Comparison of ENCODE assay signal across 8 mouse cellular contexts in the genomic region with DNA sequence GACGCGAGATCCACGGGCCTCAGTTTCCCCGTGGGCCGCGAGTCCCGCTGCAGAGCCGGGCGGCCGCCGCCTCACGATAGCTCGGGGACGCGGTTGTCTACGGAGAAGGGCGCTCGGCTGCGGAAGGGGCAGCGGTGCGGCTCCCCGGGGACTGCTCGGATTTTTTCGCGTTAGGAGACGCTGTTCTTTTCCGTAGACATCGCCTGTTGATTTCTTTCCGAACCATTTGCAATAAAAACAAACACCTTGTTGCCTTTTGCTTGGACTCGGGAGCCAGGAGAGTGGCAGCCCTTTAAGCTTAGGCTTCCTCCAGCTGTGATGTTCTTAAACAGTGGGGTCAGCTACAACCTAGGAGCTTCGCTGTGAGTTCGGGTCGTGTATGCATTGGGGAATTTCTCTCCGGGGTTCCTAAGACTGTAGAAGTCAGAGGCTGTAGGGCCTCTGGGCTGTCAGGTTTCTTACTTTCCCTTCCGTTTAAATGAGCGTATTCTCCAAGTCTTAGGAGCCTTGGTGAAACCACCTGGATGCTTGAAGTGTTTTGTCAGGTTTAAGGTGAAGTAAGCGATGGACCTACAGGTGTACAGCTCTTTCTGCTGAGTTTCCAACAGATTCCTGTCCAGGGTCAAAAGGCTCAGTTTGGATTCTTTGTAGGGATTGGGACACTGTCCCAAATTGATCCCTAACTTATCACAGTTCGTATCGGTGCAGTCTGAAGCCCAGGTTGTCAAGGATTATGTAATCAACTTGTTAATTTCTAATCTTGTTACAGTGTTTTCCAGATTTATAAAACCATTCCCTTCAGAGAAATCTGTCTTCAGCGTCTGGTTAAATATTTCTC. TPM values are rescaled to one million over a fixed set of nuclear protein-coding genes. Genes with fewer than 3 reads are reported as not detected.
A peak's percentile ranks its signal among the peaks of the same experiment; 100 is the strongest.
DNase-seq lines count a peak whose midpoint lies in the region; ATAC-seq and TF ChIP-seq lines count a peak whose summit lies in the region.

No protein-coding gene starts in this region.

- H3K9ac ChIP-seq in heart, adult 2 months (ENCODE audit: low read depth, low read length) = peak overlapping the region; percentile 96
- H3K9ac ChIP-seq in embryonic facial prominence, embryonic 15.5 days = peak overlapping the region; percentile 98
- peak overlapping the region; percentile 91 for H3K9ac ChIP-seq in hindbrain, embryonic 11.5 days (ENCODE audit: low read depth, low read length)
- H3K9ac ChIP-seq in limb, embryonic 13.5 days = peak overlapping the region; percentile 94

- peaks cover 25% of the 10 kb centered on the region for H3K36me3 ChIP-seq in heart, adult 2 months (ENCODE audit: control insufficient read depth, insufficient read depth, low read length)
- no peaks in the 10 kb centered on the region for H3K36me3 ChIP-seq in embryonic facial prominence, embryonic 15.5 days
- H3K36me3 ChIP-seq in hindbrain, embryonic 11.5 days (ENCODE audit: control insufficient read depth, insufficient read depth, low read length) = no peaks in the 10 kb centered on the region
- no peaks in the 10 kb centered on the region for H3K36me3 ChIP-seq in limb, embryonic 13.5 days

- TF ChIP-seq CTCF in heart, adult 2 months (IDR thresholded peaks at IDR 0.05) = no peak

- H3K4me2 ChIP-seq in embryonic facial prominence, embryonic 15.5 days (replicated peaks) = peak overlapping the region; percentile 66
- peak overlapping the region; percentile 84 for H3K4me2 ChIP-seq in hindbrain, embryonic 11.5 days (replicated peaks; ENCODE audit: low read depth, low read length)
- H3K4me2 ChIP-seq in limb, embryonic 13.5 days (replicated peaks) = peak overlapping the region; percentile 89

- no peaks in the 10 kb centered on the region for H3K27me3 ChIP-seq in heart, adult 2 months (ENCODE audit: control insufficient read depth, insufficient read depth, low read length)
- no peaks in the 10 kb centered on the region for H3K27me3 ChIP-seq in embryonic facial prominence, embryonic 15.5 days
- no peaks in the 10 kb centered on the region for H3K27me3 ChIP-seq in hindbrain, embryonic 11.5 days (ENCODE audit: control insufficient read depth, insufficient read depth, low read length)
- no peaks in the 10 kb centered on the region for H3K27me3 ChIP-seq in limb, embryonic 13.5 days

- H3K9me3 ChIP-seq in embryonic facial prominence, embryonic 15.5 days (replicated peaks) = no peaks in the 10 kb centered on the region
- H3K9me3 ChIP-seq in hindbrain, embryonic 11.5 days (ENCODE audit: control insufficient read depth, low read length) = no peaks in the 10 kb centered on the region
- H3K9me3 ChIP-seq in limb, embryonic 13.5 days = no peaks in the 10 kb centered on the region

- peak overlapping the region; percentile 92 for H3K4me3 ChIP-seq in heart, adult 2 months
- H3K4me3 ChIP-seq in embryonic facial prominence, embryonic 15.5 days (replicated peaks) = peak overlapping the region; percentile 81
- peak overlapping the region; percentile 60 for H3K4me3 ChIP-seq in hindbrain, embryonic 11.5 days (ENCODE audit: low read depth, low read length)
- H3K4me3 ChIP-seq in limb, embryonic 13.5 days = peak overlapping the region; percentile 90

- H3K27ac ChIP-seq in heart, adult 2 months = peak overlapping the region; percentile 98
- peak overlapping the region; percentile 88 for H3K27ac ChIP-seq in embryonic facial prominence, embryonic 15.5 days (replicated peaks)
- H3K27ac ChIP-seq in hindbrain, embryonic 11.5 days (ENCODE audit: low read depth, low read length) = peak overlapping the region; percentile 85
- H3K27ac ChIP-seq in limb, embryonic 13.5 days = peak overlapping the region; percentile 81

- peaks cover 9% of the 10 kb centered on the region for H3K79me2 ChIP-seq in heart, adult 2 months (replicated peaks; ENCODE audit: control insufficient read depth, insufficient read depth, low read length)

- ATAC-seq in embryonic facial prominence, embryonic 15.5 days (ENCODE audit: insufficient number of reproducible peaks, low FRiP score, low TSS enrichment, low read depth) = peak; percentile 52
- ATAC-seq in hindbrain, embryonic 11.5 days (ENCODE audit: low FRiP score) = peak; percentile 60
- ATAC-seq in limb, embryonic 13.5 days (ENCODE audit: low FRiP score, low read depth) = no peak

- WGBS in heart, adult 2 months = 2% methylated on average over 40 of the region's 40 CpGs
- WGBS in embryonic facial prominence, embryonic 15.5 days = 3% methylated on average over 40 of the region's 40 CpGs
- WGBS in hindbrain, embryonic 11.5 days = 5% methylated on average over 40 of the region's 40 CpGs
- 5% methylated on average over 38 of the region's 40 CpGs for WGBS in limb, embryonic 13.5 days

- DNase-seq in heart, adult 2 months = peak in 1 of 2 experiments; percentile 76
- DNase-seq in heart, postnatal 25 days (ENCODE audit: low spot score) = no peak
- peak; percentile 32 for DNase-seq in ZHBTc4 (ENCODE audit: low read depth, low spot score)
- DNase-seq in hindbrain, embryonic 11.5 days (ENCODE audit: low spot score) = peak; percentile 53
- DNase-seq in neural tube, embryonic 10.5 days (ENCODE audit: extremely low spot score, low spot score) = peak; percentile 57
- peak; percentile 35 for DNase-seq in thymus, postnatal 0 days (ENCODE audit: low spot score)

- no peak for TF ChIP-seq POLR2A in heart, adult 2 months (IDR thresholded peaks at IDR 0.05; ENCODE audit: insufficient read depth, low read depth, low read length)

- TF ChIP-seq EP300 in heart, adult 2 months (IDR thresholded peaks at IDR 0.05; ENCODE audit: insufficient read depth, low read depth, low read length) = no peak

- peaks cover 23% of the 10 kb centered on the region for H3K4me1 ChIP-seq in heart, adult 2 months (ENCODE audit: control insufficient read depth, insufficient read depth, low read length)
- peaks cover 16% of the 10 kb centered on the region for H3K4me1 ChIP-seq in embryonic facial prominence, embryonic 15.5 days
- 0 out of 2 replicates have a peak, but pooled peaks cover 2% of the 10 kb centered on the region for H3K4me1 ChIP-seq in hindbrain, embryonic 11.5 days (replicated peaks; ENCODE audit: control insufficient read depth, insufficient read depth, low read length)
- H3K4me1 ChIP-seq in limb, embryonic 13.5 days = peaks cover 14% of the 10 kb centered on the region

- intact Hi-C loops in heart, adult 2 months (cut with DNase I) = loop anchor here (2.0 kb wide), 2 partner anchors 53 to 95 kb away; no protein-coding TSS in a partner anchor
- intact Hi-C loops in heart, postnatal 25 days (cut with DNase I) = loop anchor here (2.0 kb wide), 2 partner anchors 33 to 95 kb away; no protein-coding TSS in a partner anchor

RNA-seq across cellular contexts. Expression of gene Snrk, which starts 0.8 kb away (rescaled TPM):
- 100 to 1,000 TPM; 142 to 163 TPM for total RNA-seq in heart, adult 2 months (2021)
- polyA plus RNA-seq in heart, adult 2 months (2012; rRNA removed) = 68.0 and 89.8 TPM in 2 replicates
- total RNA-seq in heart, postnatal 25 days (2021) = 100 to 1,000 TPM; 127 to 163 TPM
- polyA plus RNA-seq in embryonic facial prominence, embryonic 15.5 days (2015; fragmentation: Nextera tagmentation; extraction: Ambion mirVana) = 61.5 and 63.1 TPM in 2 replicates
- 22.0 and 24.3 TPM in 2 replicates for polyA plus RNA-seq in hindbrain, embryonic 11.5 days (2014; fragmentation: Nextera tagmentation; extraction: Ambion mirVana)
- polyA plus RNA-seq in limb, embryonic 13.5 days (2015; fragmentation: Nextera tagmentation; extraction: Ambion mirVana) = 48.3 and 56.1 TPM in 2 replicates
- 38.5 and 42.3 TPM in 2 replicates for polyA plus RNA-seq in thymus, postnatal 0 days (2015; fragmentation: Nextera tagmentation; extraction: Ambion mirVana)
